Mouse (Mus musculus): ENCODE data around the gene Oca2.

- TF ChIP-seq MAX (IDR thresholded peaks at IDR 0.05) (no peak), CTCF (IDR thresholded peaks at IDR 0.05; ENCODE audit: control insufficient read depth, insufficient read depth, insufficient read length) (no peak), CEBPB (IDR thresholded peaks at IDR 0.05; ENCODE audit: low read depth) (no peak), MYOG (IDR thresholded peaks at IDR 0.05; ENCODE audit: control insufficient read depth, extremely low read depth, insufficient read length) (no peak), USF1 (IDR thresholded peaks at IDR 0.05; ENCODE audit: low read depth) (no peak), MYOD1 (IDR thresholded peaks at IDR 0.05; ENCODE audit: control insufficient read depth, insufficient read length, low read depth) (no peak)
Observed at GRCm38 (mm10) chr7:56304408-56304807, 64.8 kb downstream of the Oca2 start.
